Mouse (Mus musculus) erythroblast, embryonic 14.5 days (primary cell): ENCODE results near the gene Fam193b.

ENCODE experiments used
- GATA1 ChIP-seq: IDR thresholded peaks from 2 replicates; pipeline ENCODE4 v1.6.1; 2012; ENCODE audit warnings: low read length, inconsistent platforms, mixed read lengths
- TAL1 ChIP-seq: IDR thresholded peaks from 3 replicates; pipeline ENCODE4 v1.6.1; 2012; ENCODE audit warnings: low read length, inconsistent platforms, mixed read lengths

GRCm38 (mm10) chr13:55574321-55574720, 3.4 kb upstream of the Fam193b start:
- TF ChIP-seq TAL1 (no peak), GATA1 (no peak)
